Mouse (Mus musculus): Measurements from ENCODE around the gene Gm20388. TPM values are rescaled to one million over a fixed set of nuclear protein-coding genes. Genes with fewer than 3 reads are reported as not detected.

The Gm20388 gene
- total RNA-seq, 1 experiment = 27.0 TPM

DNA sequence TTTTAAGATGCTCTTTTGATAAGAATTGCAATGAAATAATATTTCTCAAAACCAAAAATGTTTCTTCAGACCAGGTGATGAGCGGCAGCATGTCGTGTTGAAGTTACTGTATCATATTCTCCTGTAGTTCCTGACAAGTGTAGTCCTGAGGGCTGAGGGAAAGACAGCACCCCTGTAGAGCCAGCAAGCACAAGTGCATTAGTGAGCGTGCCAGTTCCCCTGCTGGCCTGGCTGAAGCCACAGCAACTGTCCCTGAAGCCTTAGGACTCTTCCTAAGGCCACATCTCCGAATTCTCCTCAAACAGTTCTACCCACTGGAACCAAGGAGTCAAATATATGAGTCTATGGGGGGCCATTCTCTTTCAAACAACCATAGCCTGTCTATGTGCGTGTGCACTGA, 12.6 kb downstream of the Gm20388 start:
- Histone ChIP-seq H3K9ac (ENCODE audit: insufficient read depth, low read depth, low read length, poor library complexity, severe bottlenecking) (no peak overlapping the region), H3K4me3 (ENCODE audit: insufficient read depth in 1 of 2, low read depth in 1 of 2, low read length in 2 of 2, poor library complexity in 1 of 2, severe bottlenecking in 1 of 2) (no peak overlapping the region), H3K36me3 (ENCODE audit: control insufficient read depth, insufficient read depth, low read length, poor library complexity, severe bottlenecking) (peaks cover 25% of the 10 kb centered on the region), H3K27ac (ENCODE audit: insufficient read depth, low read depth, low read length, poor library complexity, severe bottlenecking) (no peak overlapping the region), H3K4me1 (ENCODE audit: control insufficient read depth in 2 of 2, insufficient read depth in 2 of 2, low read length in 2 of 2, poor library complexity in 1 of 2) (peaks cover 3 to 26% of the 10 kb centered on the region in 2 experiments; a peak in 2 of 4 replicates), H3K9me3 (ENCODE audit: control insufficient read depth, insufficient read depth, low read depth, low read length) (no peaks in the 10 kb centered on the region)
- DNase-seq (ENCODE audit: low read depth, low spot score) = no peak
- no peak for TF ChIP-seq MAFK (IDR thresholded peaks at IDR 0.05; ENCODE audit: insufficient read depth, low read depth, low read length)
- no peak for TF ChIP-seq HCFC1 (IDR thresholded peaks at IDR 0.05; ENCODE audit: borderline replicate concordance, insufficient read depth, low read length)
- TF ChIP-seq ZC3H11A (IDR thresholded peaks at IDR 0.05; ENCODE audit: borderline replicate concordance, low read depth, low read length) = no peak
- no peak for TF ChIP-seq CHD2 (IDR thresholded peaks at IDR 0.05; ENCODE audit: low read depth, low read length)
- in situ Hi-C loops (cut with MboI; ENCODE audit: low sequenced_read_pairs in 2 of 2, unreplicated experiment in 2 of 2) = no loop called here

DNA sequence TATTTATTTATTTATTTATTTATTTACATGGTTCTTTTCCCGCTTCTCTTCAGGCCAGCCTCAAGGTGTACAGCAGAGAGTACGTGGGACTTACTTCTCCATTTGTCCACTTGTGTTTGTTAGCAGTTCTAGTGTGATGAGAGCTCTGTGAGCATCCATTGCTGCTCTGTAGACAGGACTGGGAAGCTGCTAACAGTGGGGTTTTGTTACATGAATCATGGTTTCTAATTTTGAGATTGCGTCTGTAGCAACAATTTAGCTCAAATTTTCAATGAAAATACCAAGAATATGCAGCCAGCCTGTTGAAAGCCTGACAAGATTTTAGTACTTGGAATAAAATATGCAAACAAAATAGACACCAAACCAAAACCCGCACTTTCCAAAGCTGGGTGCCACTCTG, 14.8 kb downstream of the Gm20388 start:
- no peak overlapping the region for H3K9ac ChIP-seq (ENCODE audit: insufficient read depth, low read depth, low read length, poor library complexity, severe bottlenecking)
- TF ChIP-seq ZNF384 (IDR thresholded peaks at IDR 0.05; ENCODE audit: low read depth, low read length) (no peak), HCFC1 (IDR thresholded peaks at IDR 0.05; ENCODE audit: borderline replicate concordance, insufficient read depth, low read length) (no peak), CHD2 (IDR thresholded peaks at IDR 0.05; ENCODE audit: low read depth, low read length) (no peak), MAFK (IDR thresholded peaks at IDR 0.05; ENCODE audit: insufficient read depth, low read depth, low read length) (no peak), ZC3H11A (IDR thresholded peaks at IDR 0.05; ENCODE audit: borderline replicate concordance, low read depth, low read length) (no peak)
- no peak for DNase-seq (ENCODE audit: low read depth, low spot score)
- no peak overlapping the region for H3K4me3 ChIP-seq (ENCODE audit: insufficient read depth in 1 of 2, low read depth in 1 of 2, low read length in 2 of 2, poor library complexity in 1 of 2, severe bottlenecking in 1 of 2)
- H3K4me1 ChIP-seq (ENCODE audit: control insufficient read depth in 2 of 2, insufficient read depth in 2 of 2, low read length in 2 of 2, poor library complexity in 1 of 2) = peaks cover 9 to 32% of the 10 kb centered on the region in 2 experiments; a peak in 3 of 4 replicates
- in situ Hi-C loops (cut with MboI; ENCODE audit: low sequenced_read_pairs in 2 of 2, unreplicated experiment in 2 of 2) = no loop called here
- H3K9me3 ChIP-seq (ENCODE audit: control insufficient read depth, insufficient read depth, low read depth, low read length) = no peaks in the 10 kb centered on the region
- H3K36me3 ChIP-seq (ENCODE audit: control insufficient read depth, insufficient read depth, low read length, poor library complexity, severe bottlenecking) = peaks cover 21% of the 10 kb centered on the region
- H3K27ac ChIP-seq (ENCODE audit: insufficient read depth, low read depth, low read length, poor library complexity, severe bottlenecking) = no peak overlapping the region

DNA sequence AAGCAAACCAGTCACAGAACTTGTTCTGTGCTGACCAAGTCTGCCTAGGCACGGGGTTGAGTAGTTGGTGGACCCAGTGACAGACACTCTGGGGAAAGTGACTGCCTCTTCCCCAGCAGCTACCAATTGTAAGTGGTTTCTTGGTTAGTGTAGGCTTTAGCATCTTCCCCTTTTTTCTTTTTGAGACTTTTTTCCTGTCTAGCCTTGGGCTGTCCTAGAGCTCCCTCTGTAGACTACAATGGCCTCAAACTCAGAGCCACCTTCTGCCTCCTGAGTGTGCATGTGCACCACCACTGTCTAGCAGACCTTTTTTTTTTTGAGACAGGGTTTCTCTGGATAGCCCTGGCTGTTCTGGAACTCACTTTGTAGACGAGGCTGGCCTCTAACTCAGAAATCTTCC, 15.8 kb downstream of the Gm20388 start:
- H3K9me3 ChIP-seq (ENCODE audit: control insufficient read depth, insufficient read depth, low read depth, low read length) = no peaks in the 10 kb centered on the region
- no peak overlapping the region for H3K4me3 ChIP-seq (ENCODE audit: insufficient read depth in 1 of 2, low read depth in 1 of 2, low read length in 2 of 2, poor library complexity in 1 of 2, severe bottlenecking in 1 of 2)
- DNase-seq (ENCODE audit: low read depth, low spot score) = no peak
- H3K4me1 ChIP-seq (ENCODE audit: control insufficient read depth in 2 of 2, insufficient read depth in 2 of 2, low read length in 2 of 2, poor library complexity in 1 of 2) = peaks cover 10 to 32% of the 10 kb centered on the region in 2 experiments; a peak in 3 of 4 replicates
- TF ChIP-seq HCFC1 (IDR thresholded peaks at IDR 0.05; ENCODE audit: borderline replicate concordance, insufficient read depth, low read length) (no peak), ZC3H11A (IDR thresholded peaks at IDR 0.05; ENCODE audit: borderline replicate concordance, low read depth, low read length) (no peak), ZNF384 (IDR thresholded peaks at IDR 0.05; ENCODE audit: low read depth, low read length) (no peak), MAFK (IDR thresholded peaks at IDR 0.05; ENCODE audit: insufficient read depth, low read depth, low read length) (no peak), CHD2 (IDR thresholded peaks at IDR 0.05; ENCODE audit: low read depth, low read length) (no peak)
- H3K36me3 ChIP-seq (ENCODE audit: control insufficient read depth, insufficient read depth, low read length, poor library complexity, severe bottlenecking) = peaks cover 16% of the 10 kb centered on the region
- no peak overlapping the region for H3K27ac ChIP-seq (ENCODE audit: insufficient read depth, low read depth, low read length, poor library complexity, severe bottlenecking)
- in situ Hi-C loops (cut with MboI; ENCODE audit: low sequenced_read_pairs in 2 of 2, unreplicated experiment in 2 of 2) = no loop called here
- no peak overlapping the region for H3K9ac ChIP-seq (ENCODE audit: insufficient read depth, low read depth, low read length, poor library complexity, severe bottlenecking)

DNA sequence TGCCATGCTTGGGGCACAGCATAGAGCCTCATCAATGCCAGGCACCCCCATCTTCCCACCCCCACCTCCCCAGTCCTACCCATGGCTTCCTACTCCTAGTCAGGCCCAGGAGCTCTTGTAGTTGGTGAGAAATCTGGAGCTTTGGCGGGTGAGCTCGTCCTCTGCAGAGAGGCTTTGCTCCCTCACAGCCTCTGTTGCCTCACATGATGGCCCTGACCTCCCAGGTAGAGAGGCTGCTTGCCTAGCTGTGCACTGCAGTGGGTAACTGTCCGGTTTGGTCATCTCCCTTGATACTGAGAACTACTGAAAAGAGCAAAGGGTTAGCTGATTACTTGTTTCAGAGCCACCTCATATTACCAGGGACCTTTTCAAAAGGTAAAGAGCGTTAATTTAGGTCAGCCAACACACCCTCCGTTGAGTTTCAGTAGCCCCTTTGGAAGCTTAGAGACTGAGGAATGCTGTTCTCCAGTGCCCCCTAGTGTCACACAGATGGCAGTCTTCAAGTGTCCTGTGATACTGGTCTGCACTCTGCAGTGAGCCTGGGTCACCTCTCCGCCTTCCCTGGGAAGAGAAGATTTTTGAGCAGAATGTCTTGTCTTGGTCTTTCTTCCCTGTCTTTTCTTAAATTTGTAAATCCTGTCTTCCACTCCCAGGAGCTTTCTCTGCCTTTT, 16.9 kb downstream of the Gm20388 start:
- TF ChIP-seq ZC3H11A (IDR thresholded peaks at IDR 0.05; ENCODE audit: borderline replicate concordance, low read depth, low read length) (no peak), ZNF384 (IDR thresholded peaks at IDR 0.05; ENCODE audit: low read depth, low read length) (no peak)
- Histone ChIP-seq H3K4me1 (ENCODE audit: control insufficient read depth in 2 of 2, insufficient read depth in 2 of 2, low read length in 2 of 2, poor library complexity in 1 of 2) (peaks cover 10 to 30% of the 10 kb centered on the region in 2 experiments; a peak in 3 of 4 replicates), H3K9me3 (ENCODE audit: control insufficient read depth, insufficient read depth, low read depth, low read length) (no peaks in the 10 kb centered on the region), H3K36me3 (ENCODE audit: control insufficient read depth, insufficient read depth, low read length, poor library complexity, severe bottlenecking) (peaks cover 25% of the 10 kb centered on the region), H3K4me3 (ENCODE audit: insufficient read depth in 1 of 2, low read depth in 1 of 2, low read length in 2 of 2, poor library complexity in 1 of 2, severe bottlenecking in 1 of 2) (no peak overlapping the region), H3K27ac (ENCODE audit: insufficient read depth, low read depth, low read length, poor library complexity, severe bottlenecking) (no peak overlapping the region), H3K9ac (ENCODE audit: insufficient read depth, low read depth, low read length, poor library complexity, severe bottlenecking) (no peak overlapping the region)
- in situ Hi-C loops (cut with MboI; ENCODE audit: low sequenced_read_pairs in 2 of 2, unreplicated experiment in 2 of 2) = no loop called here
- peak; percentile 67 for DNase-seq (ENCODE audit: low read depth, low spot score)

DNA sequence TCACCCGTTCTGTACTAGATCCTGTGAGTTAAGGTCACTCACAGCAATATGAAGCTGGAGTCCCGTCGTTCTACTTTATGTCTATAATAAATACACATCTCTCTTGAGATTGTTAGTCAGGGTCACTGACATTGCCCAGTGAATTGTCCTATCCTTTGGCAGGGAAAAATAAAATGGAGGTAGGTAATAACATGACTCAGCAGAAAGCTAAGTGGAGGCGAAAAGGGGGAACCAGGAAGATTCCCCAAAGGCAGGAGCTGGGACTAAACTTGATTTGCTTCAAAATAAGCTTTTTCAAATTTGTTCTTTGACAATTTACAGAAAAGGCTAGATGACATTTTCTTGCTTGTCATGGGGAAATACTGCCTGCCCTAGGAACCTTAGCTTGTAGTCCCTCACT, 20.7 kb downstream of the Gm20388 start:
- no peak for DNase-seq (ENCODE audit: low read depth, low spot score)
- TF ChIP-seq MAFK (IDR thresholded peaks at IDR 0.05; ENCODE audit: insufficient read depth, low read depth, low read length) (peak; percentile 85), ZC3H11A (IDR thresholded peaks at IDR 0.05; ENCODE audit: borderline replicate concordance, low read depth, low read length) (no peak), CHD2 (IDR thresholded peaks at IDR 0.05; ENCODE audit: low read depth, low read length) (no peak), ZNF384 (IDR thresholded peaks at IDR 0.05; ENCODE audit: low read depth, low read length) (no peak), HCFC1 (IDR thresholded peaks at IDR 0.05; ENCODE audit: borderline replicate concordance, insufficient read depth, low read length) (no peak)
- Histone ChIP-seq H3K36me3 (ENCODE audit: control insufficient read depth, insufficient read depth, low read length, poor library complexity, severe bottlenecking) (peaks cover 44% of the 10 kb centered on the region), H3K4me3 (ENCODE audit: insufficient read depth in 1 of 2, low read depth in 1 of 2, low read length in 2 of 2, poor library complexity in 1 of 2, severe bottlenecking in 1 of 2) (no peak overlapping the region), H3K9ac (ENCODE audit: insufficient read depth, low read depth, low read length, poor library complexity, severe bottlenecking) (no peak overlapping the region), H3K4me1 (ENCODE audit: control insufficient read depth in 2 of 2, insufficient read depth in 2 of 2, low read length in 2 of 2, poor library complexity in 1 of 2) (peaks cover 10 to 31% of the 10 kb centered on the region in 2 experiments; a peak in 3 of 4 replicates), H3K27ac (ENCODE audit: insufficient read depth, low read depth, low read length, poor library complexity, severe bottlenecking) (no peak overlapping the region), H3K9me3 (ENCODE audit: control insufficient read depth, insufficient read depth, low read depth, low read length) (no peaks in the 10 kb centered on the region)
- in situ Hi-C loops (cut with MboI; ENCODE audit: low sequenced_read_pairs in 2 of 2, unreplicated experiment in 2 of 2) = no loop called here
